Mouse (Mus musculus) hindbrain, embryonic 15.5 days (tissue): ENCODE measurements around the gene Lyst. TPM values are rescaled to one million over a fixed set of nuclear protein-coding genes. Genes with fewer than 3 reads are reported as not detected.

Experiments used
- ATAC-seq: fragments of 200-750 bp; cut with Nextera tagmentation; 2 replicates; pipeline ENCODE4 v1.8.0; 2017; ENCODE audit warnings: low read depth, moderate number of reproducible peaks, moderate TSS enrichment; ENCODE audit not compliant: low FRiP score
- H3K27ac ChIP-seq: fragments of 300-500 bp; sonication (generic); replicated peaks from 2 replicates; pipeline ENCODE4 v1.5.1; 2015; ENCODE audit warnings: mild to moderate bottlenecking, inconsistent platforms
- H3K27me3 ChIP-seq: fragments of 300-500 bp; sonication (generic); 2 replicates; pipeline ENCODE4 v1.6.1; 2015; ENCODE audit warnings: control low read depth, inconsistent platforms
- H3K36me3 ChIP-seq: fragments of 300-500 bp; sonication (generic); 2 replicates; pipeline ENCODE4 v1.6.1; 2015; ENCODE audit warnings: control low read depth, inconsistent platforms
- H3K4me1 ChIP-seq: fragments of 300-500 bp; sonication (generic); replicated peaks from 2 replicates; pipeline ENCODE4 v1.6.1; 2015; ENCODE audit warnings: control low read depth, inconsistent platforms
- H3K4me2 ChIP-seq: fragments of 300-500 bp; sonication (generic); 2 replicates; pipeline ENCODE4 v1.6.1; 2015; ENCODE audit warnings: moderate library complexity, mild to moderate bottlenecking, inconsistent platforms
- H3K4me3 ChIP-seq: fragments of 300-500 bp; sonication (generic); 2 replicates; pipeline ENCODE4 v1.5.1; 2015; ENCODE audit warnings: mild to moderate bottlenecking, inconsistent platforms
- H3K9ac ChIP-seq: fragments of 300-500 bp; sonication (generic); 2 replicates; pipeline ENCODE4 v1.6.1; 2015; ENCODE audit warnings: inconsistent platforms
- H3K9me3 ChIP-seq: fragments of 300-500 bp; sonication (generic); 2 replicates; pipeline ENCODE4 v1.6.1; 2016; ENCODE audit warnings: control low read depth, inconsistent platforms
- WGBS: fragments of 180-500 bp; shearing (Covaris S2); methylation state at CpG from one replicate; pipeline ENCODE4 v1.1.7; 2015; 5-methylcytosine and 5-hydroxymethylcytosine counted together
- polyA plus RNA-seq: library from polyadenylated mRNA; unstranded; fragments of >200 nt; fragmentation: Nextera tagmentation; extraction: Ambion mirVana; gene quantifications from 2 replicates; pipeline ENCODE4 v1.2.1, GENCODE M21; 2015

Gene Lyst
- polyA plus RNA-seq, 1 experiment from 2014 or later, result 4.7 TPM

GRCm38 (mm10) chr13:13558900-13559299 is 31.3 kb upstream of the Lyst start:
- 79% methylated on average over 5 of the region's 5 CpGs for WGBS
- no peak overlapping the region for H3K9ac ChIP-seq
- no peak overlapping the region for H3K4me2 ChIP-seq
- no peaks in the 10 kb centered on the region for H3K9me3 ChIP-seq
- no peaks in the 10 kb centered on the region for H3K36me3 ChIP-seq
- no peak for ATAC-seq
- H3K4me3 ChIP-seq, result no peak overlapping the region
- H3K27me3 ChIP-seq, result no peaks in the 10 kb centered on the region
- H3K4me1 ChIP-seq, result no peaks in the 10 kb centered on the region
- H3K27ac ChIP-seq, result no peak overlapping the region

GRCm38 (mm10) chr13:13562571-13562970 is 27.6 kb upstream of the Lyst start:
- WGBS, result 92% methylated on average over 6 of the region's 6 CpGs
- ATAC-seq, result no peak
- Histone ChIP-seq H3K9ac (no peak overlapping the region), H3K27ac (no peak overlapping the region), H3K27me3 (no peaks in the 10 kb centered on the region), H3K4me2 (no peak overlapping the region), H3K9me3 (no peaks in the 10 kb centered on the region), H3K4me3 (no peak overlapping the region), H3K4me1 (no peaks in the 10 kb centered on the region), H3K36me3 (no peaks in the 10 kb centered on the region)

- Histone ChIP-seq H3K9me3 (no peaks in the 10 kb centered on the region), H3K4me2 (no peak overlapping the region), H3K27me3 (no peaks in the 10 kb centered on the region), H3K9ac (no peak overlapping the region), H3K4me1 (no peaks in the 10 kb centered on the region), H3K36me3 (no peaks in the 10 kb centered on the region), H3K4me3 (no peak overlapping the region), H3K27ac (no peak overlapping the region)
- WGBS, result 71% methylated on average over 2 of the region's 2 CpGs
- ATAC-seq, result no peak
These were observed 26.1 kb upstream of the Lyst start for GRCm38 (mm10) chr13:13564116-13564515.

GRCm38 (mm10) chr13:13564541-13564940 is 25.7 kb upstream of the Lyst start:
- no peak overlapping the region for H3K9ac ChIP-seq
- no peak for ATAC-seq
- WGBS, result 77% methylated on average over 4 of the region's 4 CpGs
- H3K4me3 ChIP-seq, result no peak overlapping the region
- H3K4me1 ChIP-seq, result no peaks in the 10 kb centered on the region
- no peak overlapping the region for H3K27ac ChIP-seq
- H3K36me3 ChIP-seq, result no peaks in the 10 kb centered on the region
- no peaks in the 10 kb centered on the region for H3K27me3 ChIP-seq
- no peak overlapping the region for H3K4me2 ChIP-seq
- H3K9me3 ChIP-seq, result no peaks in the 10 kb centered on the region

GRCm38 (mm10) chr13:13567640-13568039 is 22.6 kb upstream of the Lyst start:
- Histone ChIP-seq H3K36me3 (no peaks in the 10 kb centered on the region), H3K4me1 (no peaks in the 10 kb centered on the region), H3K4me3 (no peak overlapping the region), H3K9me3 (no peaks in the 10 kb centered on the region), H3K4me2 (no peak overlapping the region), H3K9ac (no peak overlapping the region), H3K27me3 (no peaks in the 10 kb centered on the region), H3K27ac (no peak overlapping the region)
- no peak for ATAC-seq
- WGBS, result 92% methylated on average over 6 of the region's 6 CpGs

GRCm38 (mm10) chr13:13568824-13569223 is 21.4 kb upstream of the Lyst start:
- WGBS, result 84% methylated on average over 1 of the region's 1 CpGs
- no peak overlapping the region for H3K27ac ChIP-seq
- no peak overlapping the region for H3K4me2 ChIP-seq
- H3K9me3 ChIP-seq, result no peaks in the 10 kb centered on the region
- H3K9ac ChIP-seq, result no peak overlapping the region
- H3K36me3 ChIP-seq, result no peaks in the 10 kb centered on the region
- H3K4me1 ChIP-seq, result 0 out of 2 replicates have a peak, but pooled peaks cover under 1% of the 10 kb centered on the region
- no peak for ATAC-seq
- no peaks in the 10 kb centered on the region for H3K27me3 ChIP-seq
- H3K4me3 ChIP-seq, result no peak overlapping the region

- 0 out of 2 replicates have a peak, but pooled peaks cover 6% of the 10 kb centered on the region for H3K4me1 ChIP-seq
- no peak for ATAC-seq
- no peaks in the 10 kb centered on the region for H3K27me3 ChIP-seq
- H3K9ac ChIP-seq, result no peak overlapping the region
- no peaks in the 10 kb centered on the region for H3K9me3 ChIP-seq
- H3K4me3 ChIP-seq, result no peak overlapping the region
- no peak overlapping the region for H3K27ac ChIP-seq
- H3K36me3 ChIP-seq, result no peaks in the 10 kb centered on the region
- H3K4me2 ChIP-seq, result no peak overlapping the region
These were observed 20.6 kb upstream of the Lyst start for GRCm38 (mm10) chr13:13569603-13570002.

- Histone ChIP-seq H3K4me2 (no peak overlapping the region), H3K27me3 (no peaks in the 10 kb centered on the region), H3K9me3 (no peaks in the 10 kb centered on the region), H3K27ac (no peak overlapping the region), H3K36me3 (no peaks in the 10 kb centered on the region), H3K9ac (no peak overlapping the region), H3K4me1 (peaks cover 30% of the 10 kb centered on the region), H3K4me3 (no peak overlapping the region)
- 77% methylated on average over 10 of the region's 10 CpGs for WGBS
- ATAC-seq, result no peak
These were observed 17.9 kb upstream of the Lyst start for GRCm38 (mm10) chr13:13572060-13572835.

GRCm38 (mm10) chr13:13572941-13573340 is 17.3 kb upstream of the Lyst start:
- H3K36me3 ChIP-seq, result no peaks in the 10 kb centered on the region
- H3K4me2 ChIP-seq, result no peak overlapping the region
- H3K9ac ChIP-seq, result no peak overlapping the region
- no peaks in the 10 kb centered on the region for H3K9me3 ChIP-seq
- H3K4me1 ChIP-seq, result peaks cover 30% of the 10 kb centered on the region
- H3K27me3 ChIP-seq, result no peaks in the 10 kb centered on the region
- H3K27ac ChIP-seq, result no peak overlapping the region
- H3K4me3 ChIP-seq, result no peak overlapping the region
- no peak for ATAC-seq
- WGBS, result 89% methylated on average over 2 of the region's 2 CpGs

GRCm38 (mm10) chr13:13573572-13574257 is 16.5 kb upstream of the Lyst start:
- no peak overlapping the region for H3K9ac ChIP-seq
- peak; percentile 58 for ATAC-seq
- no peaks in the 10 kb centered on the region for H3K9me3 ChIP-seq
- no peaks in the 10 kb centered on the region for H3K27me3 ChIP-seq
- H3K27ac ChIP-seq, result no peak overlapping the region
- no peak overlapping the region for H3K4me3 ChIP-seq
- 56% methylated on average over 5 of the region's 5 CpGs for WGBS
- H3K4me1 ChIP-seq, result peaks cover 30% of the 10 kb centered on the region
- H3K4me2 ChIP-seq, result no peak overlapping the region
- no peaks in the 10 kb centered on the region for H3K36me3 ChIP-seq

- 0 out of 2 replicates have a peak, but pooled peaks have one; percentile 4 for ATAC-seq
- Histone ChIP-seq H3K36me3 (no peaks in the 10 kb centered on the region), H3K4me3 (no peak overlapping the region), H3K4me1 (peaks cover 30% of the 10 kb centered on the region), H3K27ac (no peak overlapping the region), H3K9ac (no peak overlapping the region), H3K4me2 (no peak overlapping the region), H3K27me3 (no peaks in the 10 kb centered on the region), H3K9me3 (no peaks in the 10 kb centered on the region)
- WGBS, result 70% methylated on average over 8 of the region's 8 CpGs
These were observed 15.8 kb upstream of the Lyst start for GRCm38 (mm10) chr13:13574258-13574870.

- H3K4me1 ChIP-seq, result peaks cover 30% of the 10 kb centered on the region
- 75% methylated on average over 8 of the region's 8 CpGs for WGBS
- H3K9me3 ChIP-seq, result no peaks in the 10 kb centered on the region
- no peaks in the 10 kb centered on the region for H3K36me3 ChIP-seq
- no peak overlapping the region for H3K9ac ChIP-seq
- H3K27me3 ChIP-seq, result no peaks in the 10 kb centered on the region
- ATAC-seq, result no peak
- H3K27ac ChIP-seq, result no peak overlapping the region
- H3K4me2 ChIP-seq, result no peak overlapping the region
- no peak overlapping the region for H3K4me3 ChIP-seq
These were observed 15.1 kb upstream of the Lyst start for GRCm38 (mm10) chr13:13575106-13575505.
